Mouse (Mus musculus) liver, embryonic 14.5 days (tissue): ENCODE results near the gene Pon3.

Experiments
- CTCF ChIP-seq: IDR thresholded peaks from 2 replicates; pipeline ENCODE4 v1.5.1; 2016; ENCODE audit warnings: antibody characterized with exemption, low read depth, control low read depth
- EP300 ChIP-seq: IDR thresholded peaks from 2 replicates; pipeline ENCODE4 v1.6.1; 2016; ENCODE audit warnings: antibody characterized with exemption, low read depth

DNA sequence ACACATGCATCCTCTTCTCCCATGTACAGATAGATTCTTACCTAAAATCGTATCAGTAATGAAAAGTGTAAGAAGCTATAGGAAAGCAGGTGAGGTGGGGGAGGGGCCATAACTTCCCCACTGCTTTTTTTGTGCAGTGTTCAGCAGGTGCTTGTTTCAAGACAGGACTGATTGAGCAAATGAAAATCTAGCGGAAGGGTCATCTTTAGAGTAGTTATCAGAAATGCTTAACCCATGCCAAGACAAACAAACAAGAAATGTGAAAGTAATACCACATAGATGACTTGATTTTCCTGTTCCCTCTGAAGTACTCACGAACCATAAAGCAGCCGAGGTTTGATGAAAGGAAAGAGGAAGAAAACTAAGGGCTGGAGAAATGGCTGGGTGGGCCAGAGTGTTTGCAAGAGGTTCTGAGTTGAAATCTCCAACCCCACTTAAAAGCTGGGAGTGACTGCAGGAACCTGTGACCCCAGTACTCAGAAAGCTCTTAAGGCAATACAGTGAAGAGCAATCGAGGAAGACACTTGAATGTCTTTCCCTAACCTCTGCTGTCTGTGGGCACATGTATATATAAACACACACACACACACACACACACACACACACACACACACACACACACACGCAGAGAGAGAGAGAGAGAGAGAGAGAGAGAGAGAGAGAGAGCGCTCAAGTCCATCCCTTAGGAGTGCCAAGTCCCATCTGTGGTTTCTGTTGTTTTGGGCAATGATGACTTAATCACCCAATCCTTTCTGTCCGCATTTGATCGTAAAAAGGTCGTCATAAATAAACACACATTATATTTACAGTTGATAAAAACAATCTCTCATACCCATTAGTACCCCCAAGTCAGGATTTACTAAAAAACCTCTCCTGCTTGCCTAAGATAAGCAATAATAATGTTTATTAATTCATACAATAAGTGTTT, 6.5 kb upstream of the Pon3 start:
- TF ChIP-seq CTCF (no peak), EP300 (no peak)
